Mouse (Mus musculus) lung, embryonic 14.5 days (tissue): ENCODE results near the gene Card10. TPM values are rescaled to one million over a fixed set of nuclear protein-coding genes. Genes with fewer than 3 reads are reported as not detected.
A peak's percentile ranks its signal among the peaks of the same experiment; 100 is the strongest.

Experiments
- ATAC-seq: fragments of 200-750 bp; cut with Nextera tagmentation; 2 replicates; pipeline ENCODE4 v1.8.0; 2017; ENCODE audit warnings: mild to moderate bottlenecking, moderate TSS enrichment, moderate library complexity; ENCODE audit not compliant: insufficient read depth
- DNase-seq: peaks from one replicate; pipeline ENCODE4 v3.0.0-alpha.2; 2015
- H3K27ac ChIP-seq: fragments of 300-500 bp; sonication (generic); 2 replicates; pipeline ENCODE4 v1.5.1; 2014; ENCODE audit warnings: low read depth, mild to moderate bottlenecking, moderate library complexity
- H3K27me3 ChIP-seq: fragments of 300-500 bp; sonication (generic); 2 replicates; pipeline ENCODE4 v1.6.1; 2014; ENCODE audit warnings: low read length, control low read depth; ENCODE audit not compliant: insufficient read depth
- H3K36me3 ChIP-seq: fragments of 300-500 bp; sonication (generic); 2 replicates; pipeline ENCODE4 v1.6.1; 2014; ENCODE audit warnings: control low read depth; ENCODE audit not compliant: insufficient read depth
- H3K4me1 ChIP-seq: fragments of 300-500 bp; sonication (generic); 2 replicates; pipeline ENCODE4 v1.6.1; 2014; ENCODE audit warnings: antibody characterized with exemption, control low read depth; ENCODE audit not compliant: insufficient read depth
- H3K4me2 ChIP-seq: fragments of 300-500 bp; sonication (generic); 2 replicates; pipeline ENCODE4 v1.6.1; 2014; ENCODE audit warnings: mild to moderate bottlenecking
- H3K4me3 ChIP-seq: fragments of 300-500 bp; sonication (generic); 2 replicates; pipeline ENCODE4 v1.5.1; 2014; ENCODE audit warnings: low read depth, low read length
- H3K9ac ChIP-seq: fragments of 300-500 bp; sonication (generic); 2 replicates; pipeline ENCODE4 v1.6.1; 2014
- H3K9me3 ChIP-seq: fragments of 300-500 bp; sonication (generic); 2 replicates; pipeline ENCODE4 v1.6.1; 2016; ENCODE audit warnings: low read depth, low read length, control low read depth
- CTCF ChIP-seq: IDR thresholded peaks from 2 replicates; pipeline ENCODE4 v1.5.1; 2016; ENCODE audit warnings: antibody characterized with exemption, low read depth
- WGBS: fragments of 180-500 bp; shearing (Covaris S2); extraction: QIAGEN DNeasy Blood & Tissue Kit; methylation state at CpG from one replicate; pipeline ENCODE4 v1.1.7; 2014; 5-methylcytosine and 5-hydroxymethylcytosine counted together
- polyA plus RNA-seq: library from polyadenylated mRNA; unstranded; fragments of >200 nt; fragmentation: Nextera tagmentation; extraction: Ambion mirVana; gene quantifications from 2 replicates; pipeline ENCODE4 v1.2.1, GENCODE M21; 2014

Card10 gene
- polyA plus RNA-seq, 1 experiment from 2014 or later, result 8.5 TPM

DNA sequence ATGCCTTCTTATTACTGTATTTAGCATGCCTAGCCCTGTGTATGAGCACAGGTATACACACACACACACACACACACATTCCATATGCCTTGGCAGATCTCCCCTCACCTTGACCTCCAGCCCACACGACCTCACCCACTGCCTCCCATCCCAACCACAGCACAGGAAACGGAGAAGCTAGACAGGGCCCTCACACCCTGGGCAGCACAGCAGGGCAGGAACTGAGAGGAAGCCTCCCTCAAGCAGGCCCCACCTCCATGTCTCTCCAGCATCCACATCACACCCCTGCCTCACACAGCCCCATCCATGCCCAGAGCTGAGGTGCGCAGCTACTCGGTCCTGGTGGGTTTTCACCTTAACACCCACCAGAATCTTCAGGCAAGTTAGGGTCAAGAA, 30.5 kb downstream of the Card10 start:
- H3K27me3 ChIP-seq, result no peaks in the 10 kb centered on the region
- peak overlapping the region; percentile 37 for H3K9ac ChIP-seq
- peak overlapping the region; percentile 34 for H3K4me3 ChIP-seq
- TF ChIP-seq CTCF, result no peak
- DNase-seq, result peak; percentile 25
- peaks cover 11% of the 10 kb centered on the region; the same call in 1 of the 2 replicates for H3K36me3 ChIP-seq
- 37% methylated on average over 4 of the region's 4 CpGs for WGBS
- peak overlapping the region; percentile 54 for H3K4me2 ChIP-seq
- H3K9me3 ChIP-seq, result no peaks in the 10 kb centered on the region
- peak; percentile 33; the same call in 1 of the 2 replicates for ATAC-seq
- peak overlapping the region; percentile 70 for H3K27ac ChIP-seq
- no peaks in the 10 kb centered on the region for H3K4me1 ChIP-seq

DNA sequence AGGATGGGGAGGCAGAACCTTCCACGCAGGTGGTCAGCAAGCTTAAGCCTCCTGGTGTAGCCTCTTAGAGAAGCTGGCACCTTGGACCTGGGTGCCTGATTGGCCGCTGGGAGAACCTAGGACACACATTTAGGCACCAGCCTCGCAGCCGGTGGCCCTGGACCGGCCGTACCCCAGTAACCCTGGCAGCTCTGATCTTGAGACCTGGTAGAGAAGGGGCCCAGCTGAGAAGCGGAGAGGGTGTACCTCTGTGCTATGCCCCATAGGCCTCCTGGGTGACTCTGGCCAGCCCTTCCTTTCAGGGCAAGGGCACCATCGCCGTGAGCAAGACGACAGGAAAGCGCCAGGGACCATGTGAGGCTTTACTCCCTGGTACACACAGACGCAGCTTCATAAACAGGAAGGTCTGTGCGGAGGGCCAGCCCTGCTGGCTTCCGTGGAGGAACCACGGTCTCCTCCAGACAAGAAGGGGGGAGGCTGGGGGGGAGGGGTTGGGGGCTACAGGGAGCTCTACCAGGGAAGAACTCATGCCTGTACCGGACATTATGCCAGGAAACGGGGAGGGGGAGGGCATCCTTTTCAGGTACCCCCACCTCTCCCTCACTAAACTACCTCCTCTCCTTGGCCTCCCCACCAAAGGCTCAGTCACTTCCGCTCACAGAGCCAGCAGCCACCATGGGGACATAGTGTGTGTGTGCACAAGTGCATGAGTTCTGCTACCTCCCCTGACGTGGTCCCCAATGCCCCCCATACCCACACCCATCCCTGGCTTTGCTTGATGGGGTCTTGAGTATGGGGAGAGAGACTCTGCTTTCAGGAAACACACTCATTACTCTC, 31.1 kb downstream of the Card10 start:
- DNase-seq, result peak; percentile 63
- WGBS, result 54% methylated on average over 19 of the region's 19 CpGs
- Histone ChIP-seq H3K4me2 (peak overlapping the region; percentile 58), H3K9ac (no peak overlapping the region), H3K36me3 (peaks cover 11% of the 10 kb centered on the region; the same call in 1 of the 2 replicates), H3K4me3 (peak overlapping the region; percentile 34), H3K4me1 (no peaks in the 10 kb centered on the region), H3K27ac (peak overlapping the region; percentile 70), H3K27me3 (no peaks in the 10 kb centered on the region), H3K9me3 (no peaks in the 10 kb centered on the region)
- peak; percentile 53 for ATAC-seq
- no peak for TF ChIP-seq CTCF

DNA sequence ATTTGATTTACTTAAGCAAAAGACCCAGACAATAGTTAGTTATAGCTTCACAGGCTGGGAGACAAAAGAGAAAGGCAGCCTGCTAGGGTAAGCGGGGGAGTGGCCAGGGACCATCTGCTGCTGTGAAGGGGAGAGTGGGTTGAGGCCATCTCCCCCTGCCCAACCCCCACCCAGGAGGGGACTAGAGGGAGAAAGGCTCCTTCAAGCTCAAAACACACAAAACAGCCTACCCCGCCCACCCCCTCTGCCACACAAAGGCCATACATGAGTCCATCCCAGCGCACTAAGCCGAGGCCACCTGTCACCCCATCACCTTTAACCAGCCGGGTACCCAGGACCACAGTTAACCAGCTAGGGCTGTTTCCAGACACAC, 31.9 kb downstream of the Card10 start:
- Histone ChIP-seq H3K27ac (no peak overlapping the region), H3K9me3 (no peaks in the 10 kb centered on the region)
- WGBS, result 42% methylated on average over 5 of the region's 5 CpGs

DNA sequence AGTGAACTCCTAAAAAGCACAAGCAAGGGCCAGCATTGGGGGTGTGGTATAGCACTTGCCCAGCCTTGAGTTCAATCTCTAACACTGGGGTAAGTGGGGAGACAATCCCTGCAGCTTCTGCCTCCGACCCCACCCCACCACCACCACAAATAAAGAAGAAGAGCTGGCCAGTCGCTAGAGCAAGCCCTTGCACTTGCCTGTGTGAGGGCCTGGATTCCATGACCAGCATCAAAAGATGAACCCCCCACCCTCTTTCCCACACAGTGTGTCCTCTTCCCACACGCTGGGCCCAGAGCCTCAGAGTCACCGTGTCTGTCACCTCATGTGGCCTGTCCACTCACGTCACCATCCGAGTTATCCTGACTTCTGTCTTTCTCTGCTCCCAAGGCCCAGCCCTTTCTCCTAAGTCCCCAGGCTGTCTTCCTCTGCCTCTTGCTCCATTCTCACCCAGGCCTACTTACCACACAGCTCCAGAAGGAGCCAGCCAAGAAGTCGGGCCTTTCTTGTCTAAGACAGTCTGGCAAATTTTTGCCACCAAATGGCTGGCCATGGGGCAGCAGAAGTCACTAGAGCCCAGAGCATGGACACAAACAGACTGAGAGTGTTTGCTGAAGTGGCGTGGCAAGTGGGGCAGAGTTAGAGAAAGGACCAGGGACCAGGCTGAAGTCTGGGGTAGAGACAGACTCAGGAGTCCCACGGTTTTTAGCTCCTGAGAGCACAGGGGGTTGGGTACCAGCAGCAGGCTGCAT, 32.4 kb downstream of the Card10 start:
- no peak for TF ChIP-seq CTCF
- Histone ChIP-seq H3K27ac (no peak overlapping the region), H3K9ac (peak overlapping the region; percentile 11; the same call in 1 of the 2 replicates), H3K4me2 (peak overlapping the region; percentile 58), H3K27me3 (no peaks in the 10 kb centered on the region), H3K9me3 (no peaks in the 10 kb centered on the region), H3K36me3 (peaks cover 8% of the 10 kb centered on the region; the same call in 1 of the 2 replicates), H3K4me1 (no peaks in the 10 kb centered on the region), H3K4me3 (no peak overlapping the region)
- ATAC-seq (no peak), DNase-seq (no peak)
- 43% methylated on average over 9 of the region's 9 CpGs for WGBS

More for the DNA sequence above, 31.9 kb downstream of the Card10 start:
- peak overlapping the region; percentile 11; the same call in 1 of the 2 replicates for H3K9ac ChIP-seq
- H3K4me2 ChIP-seq, result peak overlapping the region; percentile 58
- H3K4me1 ChIP-seq, result no peaks in the 10 kb centered on the region
- peak overlapping the region; percentile 34 for H3K4me3 ChIP-seq
- ATAC-seq, result no peak
- peaks cover 11% of the 10 kb centered on the region; the same call in 1 of the 2 replicates for H3K36me3 ChIP-seq
- no peaks in the 10 kb centered on the region for H3K27me3 ChIP-seq
- TF ChIP-seq CTCF, result no peak
- no peak for DNase-seq

DNA sequence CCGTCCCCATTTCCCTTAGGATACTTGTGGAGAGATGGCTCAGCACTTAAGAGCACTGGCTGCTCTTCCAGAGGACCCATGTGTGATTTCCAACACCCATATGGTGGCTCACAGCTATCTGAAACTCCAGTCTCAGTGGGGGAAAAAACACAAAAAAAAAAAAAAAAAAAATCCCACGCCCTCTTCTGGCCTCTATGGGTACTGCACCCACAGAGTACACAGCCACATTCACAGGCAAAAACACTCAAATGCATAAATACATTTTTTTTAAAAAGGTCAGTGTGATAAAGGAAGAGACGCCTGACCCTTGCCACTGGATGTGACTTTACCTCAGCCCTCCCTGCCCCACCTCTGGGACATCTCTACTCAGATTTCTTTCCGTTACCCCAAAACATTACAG, 33.8 kb downstream of the Card10 start:
- WGBS, result 89% methylated on average over 4 of the region's 4 CpGs

DNA sequence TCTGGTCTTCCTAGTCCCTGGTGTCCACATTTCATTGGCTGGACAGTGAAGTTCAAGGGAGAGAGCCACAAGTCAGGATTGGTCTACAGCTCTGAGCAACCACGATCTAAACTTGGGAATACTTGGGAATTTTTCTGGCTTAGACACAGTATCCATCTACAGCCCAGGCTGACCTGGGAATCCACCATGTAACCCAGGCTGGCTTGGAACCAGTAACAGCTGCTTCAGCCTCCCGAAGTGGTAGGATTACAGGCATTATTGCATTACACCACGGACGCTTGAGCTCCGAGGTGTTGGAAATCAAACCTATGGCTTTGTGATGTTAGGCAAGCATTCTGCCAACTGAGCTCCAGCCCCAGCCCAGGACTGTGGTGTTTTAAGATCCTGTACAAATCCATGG, 39.1 kb downstream of the Card10 start:
- H3K27me3 ChIP-seq, result no peaks in the 10 kb centered on the region
- no peak overlapping the region for H3K4me2 ChIP-seq
- DNase-seq, result no peak
- H3K4me1 ChIP-seq, result no peaks in the 10 kb centered on the region
- 80% methylated on average over 5 of the region's 5 CpGs for WGBS
- no peaks in the 10 kb centered on the region for H3K36me3 ChIP-seq
- no peak overlapping the region for H3K27ac ChIP-seq
- no peak for ATAC-seq
- H3K9me3 ChIP-seq, result no peaks in the 10 kb centered on the region
- no peak overlapping the region for H3K9ac ChIP-seq
- H3K4me3 ChIP-seq, result no peak overlapping the region
- TF ChIP-seq CTCF, result no peak

More for the DNA sequence above, 33.8 kb downstream of the Card10 start:
- H3K9me3 ChIP-seq, result no peaks in the 10 kb centered on the region
- H3K4me3 ChIP-seq, result no peak overlapping the region
- TF ChIP-seq CTCF, result peak; percentile 62
- ATAC-seq, result no peak
- no peak overlapping the region for H3K9ac ChIP-seq
- H3K27ac ChIP-seq, result no peak overlapping the region
- H3K27me3 ChIP-seq, result no peaks in the 10 kb centered on the region
- H3K4me1 ChIP-seq, result no peaks in the 10 kb centered on the region
- DNase-seq, result no peak
- H3K4me2 ChIP-seq, result no peak overlapping the region
- H3K36me3 ChIP-seq, result no peaks in the 10 kb centered on the region

DNA sequence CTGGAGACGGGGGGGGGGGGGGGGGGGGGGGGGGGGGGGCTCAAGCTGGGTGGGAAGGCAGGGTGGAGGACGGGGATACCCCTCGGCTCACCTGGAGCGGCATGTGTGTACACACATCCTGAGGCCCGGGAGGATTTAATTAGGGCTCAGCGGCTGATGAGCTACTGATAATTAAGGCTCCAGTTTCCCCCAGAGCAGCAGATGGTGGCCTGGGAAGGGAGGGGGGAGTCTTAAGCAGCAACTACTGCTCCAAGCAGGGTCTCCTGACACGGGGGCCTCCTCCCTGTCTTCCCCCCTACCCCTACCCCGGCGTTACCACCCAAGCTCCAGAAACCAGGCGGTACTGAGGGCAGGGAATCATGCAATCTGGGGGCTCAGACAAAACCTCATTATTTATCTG, 39.6 kb downstream of the Card10 start:
- ATAC-seq (no peak), DNase-seq (no peak)
- no peak for TF ChIP-seq CTCF
- Histone ChIP-seq H3K9ac (no peak overlapping the region), H3K4me2 (no peak overlapping the region), H3K27ac (no peak overlapping the region), H3K27me3 (no peaks in the 10 kb centered on the region), H3K4me3 (no peak overlapping the region), H3K36me3 (no peaks in the 10 kb centered on the region), H3K9me3 (no peaks in the 10 kb centered on the region), H3K4me1 (no peaks in the 10 kb centered on the region)
- WGBS, result 38% methylated on average over 10 of the region's 10 CpGs
